Mouse (Mus musculus): ENCODE results near the gene Hmcn1. TPM values are rescaled to one million over a fixed set of nuclear protein-coding genes. Genes with fewer than 3 reads are reported as not detected.

The Hmcn1 gene
- polyA plus RNA-seq, 1 experiment: 1.6 TPM

- TF ChIP-seq CTCF (IDR thresholded peaks at IDR 0.05; ENCODE audit: low read depth, low read length) (peak; percentile 49), POLR2A (IDR thresholded peaks at IDR 0.05; ENCODE audit: insufficient read depth, low read length) (no peak)
- Histone ChIP-seq H3K9ac (ENCODE audit: low read depth, poor library complexity, severe bottlenecking) (no peak overlapping the region), H3K4me3 (ENCODE audit: low read depth, low read length) (no peak overlapping the region), H3K36me3 (ENCODE audit: control insufficient read depth, insufficient read depth, low read length, poor library complexity, severe bottlenecking) (no peaks in the 10 kb centered on the region), H3K4me1 (ENCODE audit: control insufficient read depth, insufficient read depth, low read length) (no peaks in the 10 kb centered on the region), H3K27me3 (ENCODE audit: control insufficient read depth, insufficient read depth, low read length, poor library complexity, severe bottlenecking) (no peaks in the 10 kb centered on the region), H3K9me3 (replicated peaks; ENCODE audit: control insufficient read depth, insufficient read depth, low read length, poor library complexity, severe bottlenecking) (no peaks in the 10 kb centered on the region), H3K27ac (ENCODE audit: insufficient read depth, low read length) (no peak overlapping the region)
These were observed 360.7 kb downstream of the Hmcn1 start for GRCm38 (mm10) chr1:150632506-150632905.

- Histone ChIP-seq H3K4me3 (ENCODE audit: low read depth, low read length) (no peak overlapping the region), H3K9ac (ENCODE audit: low read depth, poor library complexity, severe bottlenecking) (no peak overlapping the region), H3K4me1 (ENCODE audit: control insufficient read depth, insufficient read depth, low read length) (no peaks in the 10 kb centered on the region), H3K27ac (ENCODE audit: insufficient read depth, low read length) (no peak overlapping the region), H3K9me3 (replicated peaks; ENCODE audit: control insufficient read depth, insufficient read depth, low read length, poor library complexity, severe bottlenecking) (no peaks in the 10 kb centered on the region), H3K27me3 (ENCODE audit: control insufficient read depth, insufficient read depth, low read length, poor library complexity, severe bottlenecking) (no peaks in the 10 kb centered on the region), H3K36me3 (ENCODE audit: control insufficient read depth, insufficient read depth, low read length, poor library complexity, severe bottlenecking) (no peaks in the 10 kb centered on the region)
- TF ChIP-seq EP300 (IDR thresholded peaks at IDR 0.05; ENCODE audit: insufficient read depth, low read depth, low read length) (no peak), CTCF (IDR thresholded peaks at IDR 0.05; ENCODE audit: low read depth, low read length) (no peak), POLR2A (IDR thresholded peaks at IDR 0.05; ENCODE audit: insufficient read depth, low read length) (no peak)
These were observed 361.4 kb downstream of the Hmcn1 start for GRCm38 (mm10) chr1:150631856-150632171.

GRCm38 (mm10) chr1:150631035-150631855, 362.0 kb downstream of the Hmcn1 start:
- H3K4me3 ChIP-seq (ENCODE audit: low read depth, low read length): no peak overlapping the region
- no peaks in the 10 kb centered on the region for H3K36me3 ChIP-seq (ENCODE audit: control insufficient read depth, insufficient read depth, low read length, poor library complexity, severe bottlenecking)

GRCm38 (mm10) chr1:150623226-150623625, 370.0 kb downstream of the Hmcn1 start:
- no peak overlapping the region for H3K4me3 ChIP-seq (ENCODE audit: low read depth, low read length)

More at GRCm38 (mm10) chr1:150631035-150631855, 362.0 kb downstream of the Hmcn1 start:
- H3K9me3 ChIP-seq (replicated peaks; ENCODE audit: control insufficient read depth, insufficient read depth, low read length, poor library complexity, severe bottlenecking): no peaks in the 10 kb centered on the region
- H3K27me3 ChIP-seq (ENCODE audit: control insufficient read depth, insufficient read depth, low read length, poor library complexity, severe bottlenecking): no peaks in the 10 kb centered on the region
- H3K4me1 ChIP-seq (ENCODE audit: control insufficient read depth, insufficient read depth, low read length): no peaks in the 10 kb centered on the region
- no peak overlapping the region for H3K27ac ChIP-seq (ENCODE audit: insufficient read depth, low read length)
- no peak overlapping the region for H3K9ac ChIP-seq (ENCODE audit: low read depth, poor library complexity, severe bottlenecking)
- TF ChIP-seq POLR2A (IDR thresholded peaks at IDR 0.05; ENCODE audit: insufficient read depth, low read length) (no peak), EP300 (IDR thresholded peaks at IDR 0.05; ENCODE audit: insufficient read depth, low read depth, low read length) (no peak), CTCF (IDR thresholded peaks at IDR 0.05; ENCODE audit: low read depth, low read length) (no peak)

GRCm38 (mm10) chr1:150610539-150610938, 382.7 kb downstream of the Hmcn1 start:
- no peak overlapping the region for H3K27ac ChIP-seq (ENCODE audit: insufficient read depth, low read length)
- TF ChIP-seq CTCF (IDR thresholded peaks at IDR 0.05; ENCODE audit: low read depth, low read length) (no peak), EP300 (IDR thresholded peaks at IDR 0.05; ENCODE audit: insufficient read depth, low read depth, low read length) (no peak), POLR2A (IDR thresholded peaks at IDR 0.05; ENCODE audit: insufficient read depth, low read length) (no peak)
- H3K9ac ChIP-seq (ENCODE audit: low read depth, poor library complexity, severe bottlenecking): no peak overlapping the region
- no peaks in the 10 kb centered on the region for H3K4me1 ChIP-seq (ENCODE audit: control insufficient read depth, insufficient read depth, low read length)
- no peaks in the 10 kb centered on the region; the same call in 1 of the 2 replicates for H3K27me3 ChIP-seq (ENCODE audit: control insufficient read depth, insufficient read depth, low read length, poor library complexity, severe bottlenecking)
- H3K9me3 ChIP-seq (replicated peaks; ENCODE audit: control insufficient read depth, insufficient read depth, low read length, poor library complexity, severe bottlenecking): no peaks in the 10 kb centered on the region
- H3K36me3 ChIP-seq (ENCODE audit: control insufficient read depth, insufficient read depth, low read length, poor library complexity, severe bottlenecking): no peaks in the 10 kb centered on the region
- no peak overlapping the region for H3K4me3 ChIP-seq (ENCODE audit: low read depth, low read length)

More at GRCm38 (mm10) chr1:150623226-150623625, 370.0 kb downstream of the Hmcn1 start:
- Histone ChIP-seq H3K36me3 (ENCODE audit: control insufficient read depth, insufficient read depth, low read length, poor library complexity, severe bottlenecking) (no peaks in the 10 kb centered on the region), H3K27me3 (ENCODE audit: control insufficient read depth, insufficient read depth, low read length, poor library complexity, severe bottlenecking) (no peaks in the 10 kb centered on the region), H3K9me3 (replicated peaks; ENCODE audit: control insufficient read depth, insufficient read depth, low read length, poor library complexity, severe bottlenecking) (no peaks in the 10 kb centered on the region; the same call in 1 of the 2 replicates), H3K9ac (ENCODE audit: low read depth, poor library complexity, severe bottlenecking) (no peak overlapping the region), H3K4me1 (ENCODE audit: control insufficient read depth, insufficient read depth, low read length) (no peaks in the 10 kb centered on the region), H3K27ac (ENCODE audit: insufficient read depth, low read length) (no peak overlapping the region)
- TF ChIP-seq EP300 (IDR thresholded peaks at IDR 0.05; ENCODE audit: insufficient read depth, low read depth, low read length) (no peak), POLR2A (IDR thresholded peaks at IDR 0.05; ENCODE audit: insufficient read depth, low read length) (no peak), CTCF (IDR thresholded peaks at IDR 0.05; ENCODE audit: low read depth, low read length) (no peak)

GRCm38 (mm10) chr1:150606173-150606572, 387.1 kb downstream of the Hmcn1 start:
- Histone ChIP-seq H3K9ac (ENCODE audit: low read depth, poor library complexity, severe bottlenecking) (no peak overlapping the region), H3K27me3 (ENCODE audit: control insufficient read depth, insufficient read depth, low read length, poor library complexity, severe bottlenecking) (no peaks in the 10 kb centered on the region; the same call in 1 of the 2 replicates), H3K4me3 (ENCODE audit: low read depth, low read length) (no peak overlapping the region), H3K9me3 (replicated peaks; ENCODE audit: control insufficient read depth, insufficient read depth, low read length, poor library complexity, severe bottlenecking) (no peaks in the 10 kb centered on the region), H3K36me3 (ENCODE audit: control insufficient read depth, insufficient read depth, low read length, poor library complexity, severe bottlenecking) (no peaks in the 10 kb centered on the region), H3K4me1 (ENCODE audit: control insufficient read depth, insufficient read depth, low read length) (no peaks in the 10 kb centered on the region), H3K27ac (ENCODE audit: insufficient read depth, low read length) (no peak overlapping the region)
- TF ChIP-seq CTCF (IDR thresholded peaks at IDR 0.05; ENCODE audit: low read depth, low read length) (no peak), EP300 (IDR thresholded peaks at IDR 0.05; ENCODE audit: insufficient read depth, low read depth, low read length) (no peak), POLR2A (IDR thresholded peaks at IDR 0.05; ENCODE audit: insufficient read depth, low read length) (no peak)
